Mouse (Mus musculus) CD8-positive naive resting alpha-beta T cell, adult 2 months (primary cell): Measurements from ENCODE around the gene Cmtr2.

Experiments
- DNase-seq, 2 experiments: peaks; one replicate each; pipeline ENCODE4 v3.0.0; 2022; ENCODE audit warnings: low read depth in 2 of 2, low spot score in 2 of 2

Cmtr2 gene

DNA sequence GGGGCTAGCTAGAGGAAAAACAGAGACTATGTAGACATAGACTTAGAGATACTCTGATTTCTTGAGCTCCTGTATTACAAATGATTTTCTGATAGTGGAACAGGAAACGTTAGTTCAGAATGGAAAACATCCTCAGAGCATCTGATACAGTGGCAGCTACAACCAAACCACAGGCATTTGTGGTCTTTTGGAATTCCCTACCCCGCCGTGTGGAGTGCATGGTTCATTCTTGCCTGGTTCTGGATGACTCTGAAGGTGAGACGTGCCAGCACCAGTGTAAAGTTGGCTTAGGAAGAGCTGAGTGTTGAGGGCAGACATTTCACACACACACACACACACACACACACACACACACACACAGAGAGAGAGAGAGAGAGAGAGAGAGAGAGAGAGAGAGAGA, 38.5 kb downstream of the Cmtr2 start:
- DNase-seq = no peak

DNA sequence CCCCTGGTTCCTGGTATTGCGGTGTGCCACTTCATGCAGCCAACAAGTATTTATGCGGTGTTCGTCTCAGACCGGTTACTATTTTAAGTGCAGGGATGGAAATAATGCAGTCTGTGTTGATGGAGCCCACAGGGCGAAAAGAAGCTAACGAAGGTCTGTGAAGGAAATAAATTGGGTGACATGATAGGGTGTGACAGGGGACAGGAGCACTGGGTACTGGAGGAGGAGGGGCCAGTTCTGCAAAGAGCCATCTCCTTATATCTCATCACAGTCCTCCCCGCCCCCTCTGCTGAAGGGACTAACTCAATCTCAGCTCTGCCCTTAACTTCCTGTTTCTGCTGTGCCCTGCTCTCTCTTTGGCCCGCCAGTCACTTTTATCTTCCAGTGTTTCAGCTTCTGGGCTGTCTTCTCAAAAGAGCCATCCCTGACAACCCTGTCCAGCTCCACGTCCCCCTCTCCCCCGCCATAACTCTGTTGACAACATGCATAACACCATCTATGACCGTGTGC, 50.4 kb downstream of the Cmtr2 start:
- DNase-seq = no peak

DNA sequence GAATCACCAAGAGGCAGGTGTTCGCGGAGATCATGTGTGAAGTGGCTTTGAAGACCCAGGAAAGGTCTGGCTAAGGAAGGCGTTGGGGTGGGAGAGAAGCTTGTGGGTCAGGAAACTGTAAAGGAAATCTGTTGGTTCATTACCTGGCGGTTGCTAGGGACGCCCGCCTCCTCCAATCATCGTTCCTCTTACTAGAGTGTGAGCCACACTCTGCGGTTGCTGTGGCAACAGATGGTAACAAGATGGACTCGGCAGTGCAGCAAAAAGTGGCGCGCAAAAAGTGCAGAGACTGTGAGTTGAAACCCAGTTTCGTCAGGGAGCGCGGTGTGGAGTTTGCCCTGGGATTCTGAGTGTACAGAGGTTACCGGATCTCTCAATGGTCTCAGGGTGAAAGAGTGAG, 51.3 kb downstream of the Cmtr2 start, which contains the start of gene Hydin:
Gene Hydin, plus strand, starts transcription at position 237 of the 400 bp plus-strand sequence.
- DNase-seq = no peak

DNA sequence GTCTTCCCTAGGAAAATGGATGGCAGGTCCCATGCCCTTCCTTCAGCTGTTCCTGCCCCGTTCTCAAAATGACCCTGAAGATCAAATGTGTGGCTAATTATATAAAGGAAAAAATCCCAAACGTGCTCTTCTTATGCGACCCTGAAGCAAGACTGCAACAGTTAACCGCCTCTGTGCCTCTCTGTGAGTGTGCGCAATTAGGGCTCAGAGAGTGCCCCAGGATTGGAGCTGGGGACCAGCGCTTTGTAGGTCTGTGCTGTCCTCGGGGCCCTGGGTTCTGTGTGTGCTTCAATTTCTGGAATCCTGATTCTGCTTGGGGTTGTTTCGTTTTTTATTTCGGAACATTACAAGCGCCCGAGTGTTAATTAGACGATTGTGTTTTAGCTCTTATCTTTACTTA, 51.8 kb downstream of the Cmtr2 start:
- DNase-seq = no peak

DNA sequence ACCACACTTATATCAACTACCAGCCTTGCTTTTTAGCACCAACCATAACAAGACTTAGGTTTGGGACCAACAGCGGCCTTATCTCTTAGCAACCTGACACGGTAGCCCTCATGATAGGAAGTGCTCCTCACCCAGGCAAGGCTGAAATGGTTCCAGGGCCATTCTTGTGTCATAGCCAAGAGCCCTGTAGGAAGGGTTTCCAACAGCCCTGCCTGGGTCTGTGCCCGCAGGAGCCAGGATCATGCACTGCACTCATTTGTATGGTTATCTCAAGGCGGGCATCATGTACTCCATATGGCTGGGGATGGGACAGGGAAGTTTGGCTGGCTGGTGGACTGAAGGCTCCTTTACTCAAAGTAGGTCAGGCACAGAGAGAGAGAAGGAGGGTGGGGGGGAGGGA, 55.2 kb downstream of the Cmtr2 start:
- DNase-seq = no peak

DNA sequence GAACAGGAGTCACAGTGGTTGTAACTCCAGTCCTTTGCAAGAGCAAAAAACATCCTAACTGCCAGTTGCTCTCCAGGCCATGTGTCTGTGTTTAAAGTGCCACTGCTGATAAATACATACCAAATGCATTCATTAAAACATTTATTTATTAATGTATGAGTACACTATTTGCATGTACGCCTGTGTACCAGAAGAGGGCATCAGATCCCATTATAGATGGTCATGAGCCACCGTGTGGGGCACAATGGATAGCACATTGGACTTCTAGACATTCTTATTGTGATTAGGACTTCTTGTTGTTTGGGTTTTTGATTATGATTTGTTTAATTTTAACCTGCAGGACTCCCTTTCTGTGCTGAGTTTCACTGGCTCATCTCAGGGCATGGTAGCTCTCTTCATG, 57.9 kb downstream of the Cmtr2 start:
- DNase-seq = no peak
